Mouse (Mus musculus) thymus, adult 2 months (tissue): Measurements from ENCODE around the gene Ptgis.

Experiments
- CTCF ChIP-seq: fragments of 200-500 bp; IDR thresholded peaks from 2 replicates; pipeline ENCODE4 v1.5.1; 2012; ENCODE audit warnings: mild to moderate bottlenecking, control low read depth, low read length, moderate library complexity, borderline replicate concordance; ENCODE audit not compliant: control insufficient read depth, poor library complexity, insufficient read depth; ENCODE audit errors: extremely low read depth
- POLR2A ChIP-seq: fragments of 200-500 bp; IDR thresholded peaks from 2 replicates; pipeline ENCODE4 v1.6.1; 2012; ENCODE audit warnings: mild to moderate bottlenecking, low read length, control low read depth, moderate library complexity; ENCODE audit not compliant: control insufficient read depth, poor library complexity, insufficient read depth; ENCODE audit errors: extremely low read depth

- TF ChIP-seq POLR2A, result no peak
- TF ChIP-seq CTCF, result no peak
These were observed 53.9 kb downstream of the Ptgis start for GRCm38 (mm10) chr2:167186544-167186943.
